Mouse (Mus musculus) small intestine, adult 2 months (tissue): ENCODE results near the gene Ffar4.

Experiments
- CTCF ChIP-seq: fragments of 200-500 bp; IDR thresholded peaks from 2 replicates; pipeline ENCODE4 v1.5.1; 2012; ENCODE audit warnings: low read depth, mild to moderate bottlenecking, control low read depth, inconsistent platforms, low read length, moderate library complexity, mixed read lengths; ENCODE audit not compliant: insufficient replicate concordance, insufficient read length; ENCODE audit errors: extremely low read depth
- POLR2A ChIP-seq: fragments of 200-500 bp; IDR thresholded peaks from 2 replicates; pipeline ENCODE4 v1.6.1; 2012; ENCODE audit warnings: low read depth, mild to moderate bottlenecking, control low read depth, inconsistent platforms, low read length, moderate library complexity

GRCm38 (mm10) chr19:38081361-38081760 lies 15.5 kb upstream of the Ffar4 start:
- TF ChIP-seq CTCF (no peak), POLR2A (no peak)
